Mouse (Mus musculus) 416B (cell line): ENCODE data around the gene BC030867.

Experiments
- DNase-seq: peaks from one replicate; pipeline ENCODE4 v3.0.0; 2011; ENCODE audit warnings: low read depth

Gene BC030867

GRCm38 (mm10) chr11:102221243-102221953 lies 27.3 kb upstream of the BC030867 start:
- no peak for DNase-seq

GRCm38 (mm10) chr11:102221954-102222351 lies 26.7 kb upstream of the BC030867 start:
- no peak for DNase-seq

- DNase-seq: peak; percentile 70
Observed at GRCm38 (mm10) chr11:102223166-102223565, 25.5 kb upstream of the BC030867 start.

GRCm38 (mm10) chr11:102224686-102225085 lies 24.0 kb upstream of the BC030867 start:
- no peak for DNase-seq

- DNase-seq: no peak
Observed at GRCm38 (mm10) chr11:102225221-102225620, 23.5 kb upstream of the BC030867 start.

- no peak for DNase-seq
Observed at GRCm38 (mm10) chr11:102226067-102226978, 22.4 kb upstream of the BC030867 start.

- DNase-seq: no peak
Observed at GRCm38 (mm10) chr11:102227270-102228190, 21.2 kb upstream of the BC030867 start.

GRCm38 (mm10) chr11:102228191-102228545 lies 20.5 kb upstream of the BC030867 start:
- DNase-seq: no peak

- DNase-seq: no peak
Observed at GRCm38 (mm10) chr11:102228646-102229268, 19.9 kb upstream of the BC030867 start.

- DNase-seq: peak; percentile 61
Observed at GRCm38 (mm10) chr11:102229331-102229953, 19.2 kb upstream of the BC030867 start.

- DNase-seq: peak; percentile 98
Observed at GRCm38 (mm10) chr11:102230006-102230741, 18.5 kb upstream of the BC030867 start, which contains the start of gene Hdac5. TSS of gene Hdac5 (minus strand) at chr11:102230166.

- DNase-seq: no peak
Observed at GRCm38 (mm10) chr11:102236022-102236421, 12.7 kb upstream of the BC030867 start.

- DNase-seq: no peak
Observed at GRCm38 (mm10) chr11:102240636-102241035, 8.0 kb upstream of the BC030867 start.

GRCm38 (mm10) chr11:102241246-102241645 lies 7.4 kb upstream of the BC030867 start:
- DNase-seq: no peak

- no peak for DNase-seq
Observed at GRCm38 (mm10) chr11:102241874-102242273, 6.8 kb upstream of the BC030867 start.

GRCm38 (mm10) chr11:102244926-102245449 lies 3.7 kb upstream of the BC030867 start:
- DNase-seq: peak; percentile 95

GRCm38 (mm10) chr11:102245581-102246272 lies 3.0 kb upstream of the BC030867 start:
- DNase-seq: no peak

GRCm38 (mm10) chr11:102246273-102246635 lies 2.4 kb upstream of the BC030867 start:
- DNase-seq: peak; percentile 91

GRCm38 (mm10) chr11:102246871-102247270 lies 1.8 kb upstream of the BC030867 start:
- peak; percentile 50 for DNase-seq
